Mouse (Mus musculus): ENCODE data around the gene Cenpm. TPM values are rescaled to one million over a fixed set of nuclear protein-coding genes. Genes with fewer than 3 reads are reported as not detected.

The Cenpm gene
- polyA plus RNA-seq, 1 experiment from 2014 or later = 82.5 TPM

MicroRNAs encoded within 50 kb of the gene (microRNA counts, 519-probe panel; counts per million panel counts)
- 3,603 counts per million, percentile 73 among the panel's probes with 10 or more counts for microRNA mmu-miR-33

Small RNAs within 50 kb of the gene (microRNA-seq; reads per million reads assigned to microRNA genes)
- 106 reads per million, percentile 49 among the genes with 10 or more reads in this experiment for gene Mir33

Other genes starting within 250 kb of the Cenpm start
- gene Desi1, start 210.9 kb downstream of the Cenpm start, polyA plus RNA-seq (2016; fragmentation: Nextera tagmentation; extraction: Ambion mirVana) = 35.7 and 38.8 TPM in 2 replicates
- 389 and 393 TPM in 2 replicates for gene Snu13, start 197.2 kb downstream of the Cenpm start, polyA plus RNA-seq (2016; fragmentation: Nextera tagmentation; extraction: Ambion mirVana)
- not detected in 2 replicates for gene 4930407I10Rik, start 185.6 kb downstream of the Cenpm start, polyA plus RNA-seq (2016; fragmentation: Nextera tagmentation; extraction: Ambion mirVana)
- gene Mei1, start 174.8 kb downstream of the Cenpm start, polyA plus RNA-seq (2016; fragmentation: Nextera tagmentation; extraction: Ambion mirVana) = 0.14 TPM in 1 of 2 replicates, not detected in the other
- 23.4 and 24.2 TPM in 2 replicates for gene Ccdc134, start 116.8 kb downstream of the Cenpm start, polyA plus RNA-seq (2016; fragmentation: Nextera tagmentation; extraction: Ambion mirVana)
- 172 and 192 TPM in 2 replicates for gene Srebf2, start 97.6 kb downstream of the Cenpm start, polyA plus RNA-seq (2016; fragmentation: Nextera tagmentation; extraction: Ambion mirVana)
- 0.35 and 0.38 TPM in 2 replicates for gene Shisa8, start 31.9 kb downstream of the Cenpm start, polyA plus RNA-seq (2016; fragmentation: Nextera tagmentation; extraction: Ambion mirVana)
- gene Tnfrsf13c, start 20.4 kb downstream of the Cenpm start, polyA plus RNA-seq (2016; fragmentation: Nextera tagmentation; extraction: Ambion mirVana) = 0.10 and 0.75 TPM in 2 replicates
- gene 1500009C09Rik, start 7.6 kb upstream of the Cenpm start, polyA plus RNA-seq (2016; fragmentation: Nextera tagmentation; extraction: Ambion mirVana) = not detected in 2 replicates
- gene Sept3, start 30.1 kb upstream of the Cenpm start, polyA plus RNA-seq (2016; fragmentation: Nextera tagmentation; extraction: Ambion mirVana) = 49.4 and 55.6 TPM in 2 replicates
- gene Wbp2nl, start 54.2 kb upstream of the Cenpm start, polyA plus RNA-seq (2016; fragmentation: Nextera tagmentation; extraction: Ambion mirVana) = 0.14 TPM in 1 of 2 replicates, not detected in the other
- gene Naga, start 94.2 kb upstream of the Cenpm start, polyA plus RNA-seq (2016; fragmentation: Nextera tagmentation; extraction: Ambion mirVana) = 19.2 and 24.0 TPM in 2 replicates
- 4.9 TPM in 2 replicates for gene Pheta2, start 94.2 kb upstream of the Cenpm start, polyA plus RNA-seq (2016; fragmentation: Nextera tagmentation; extraction: Ambion mirVana)
- 212 and 215 TPM in 2 replicates for gene Smdt1, start 94.2 kb upstream of the Cenpm start, polyA plus RNA-seq (2016; fragmentation: Nextera tagmentation; extraction: Ambion mirVana)
- gene Ndufa6, start 109.6 kb upstream of the Cenpm start, polyA plus RNA-seq (2016; fragmentation: Nextera tagmentation; extraction: Ambion mirVana) = 243 and 256 TPM in 2 replicates
- gene Cyp2d22, start 135.5 kb upstream of the Cenpm start, polyA plus RNA-seq (2016; fragmentation: Nextera tagmentation; extraction: Ambion mirVana) = 2.1 and 3.0 TPM in 2 replicates
- not detected in 2 replicates for gene Cyp2d11, start 149.3 kb upstream of the Cenpm start, polyA plus RNA-seq (2016; fragmentation: Nextera tagmentation; extraction: Ambion mirVana)
- not detected in 2 replicates for gene Cyp2d10, start 162.4 kb upstream of the Cenpm start, polyA plus RNA-seq (2016; fragmentation: Nextera tagmentation; extraction: Ambion mirVana)
- not detected in 2 replicates for gene Cyp2d9, start 188.7 kb upstream of the Cenpm start, polyA plus RNA-seq (2016; fragmentation: Nextera tagmentation; extraction: Ambion mirVana)